9 mouse cellular contexts compared by ENCODE assay signal in genomic region chr1:74034736-74035135, GRCm38 (mm10).
DNase-seq lines count a peak whose midpoint lies in the region; ATAC-seq and TF ChIP-seq lines count a peak whose summit lies in the region.
"Had no signal": no experiment of that assay in that cellular context is flagged by ENCODE, and none has a peak within 500 bp of the region (broad histone marks: within the 10 kb centered on the region; RNA-seq: fewer than 3 reads in every experiment).

No protein-coding gene starts in this region.

- no peaks in the 10 kb centered on the region for H3K36me3 ChIP-seq in forebrain, embryonic 10.5 days (replicated peaks)
- H3K36me3 ChIP-seq: limb, embryonic 12.5 days; neural tube, embryonic 12.5 days had no signal

- WGBS in forebrain, embryonic 10.5 days = 86% methylated on average over 2 of the region's 2 CpGs

- no peaks in the 10 kb centered on the region for H3K9me3 ChIP-seq in forebrain, embryonic 10.5 days
- H3K9me3 ChIP-seq: limb, embryonic 12.5 days; neural tube, embryonic 12.5 days had no signal

- peak overlapping the region; percentile 27 for H3K27ac ChIP-seq in bone marrow macrophage, adult 2 months (ENCODE audit: insufficient read depth, low read depth, low read length)
- no peak overlapping the region for H3K27ac ChIP-seq in forebrain, embryonic 10.5 days
- H3K27ac ChIP-seq: limb, embryonic 12.5 days; neural tube, embryonic 12.5 days had no signal

- no peak for TF ChIP-seq POLR2A in bone marrow macrophage, adult 2 months (IDR thresholded peaks at IDR 0.05; ENCODE audit: borderline replicate concordance, low read depth, low read length)

- no peak overlapping the region for H3K4me3 ChIP-seq in bone marrow macrophage, adult 2 months (ENCODE audit: insufficient read depth, low read length)
- H3K4me3 ChIP-seq in forebrain, embryonic 10.5 days = no peak overlapping the region
- H3K4me3 ChIP-seq: limb, embryonic 12.5 days; neural tube, embryonic 12.5 days had no signal

- peaks cover 44% of the 10 kb centered on the region for H3K27me3 ChIP-seq in forebrain, embryonic 10.5 days (ENCODE audit: poor library complexity, severe bottlenecking)
- H3K27me3 ChIP-seq: limb, embryonic 12.5 days had no signal

- peaks cover 19% of the 10 kb centered on the region for H3K4me1 ChIP-seq in bone marrow macrophage, adult 2 months (ENCODE audit: control insufficient read depth, insufficient read depth, low read length)
- H3K4me1 ChIP-seq in forebrain, embryonic 10.5 days = peaks cover 60% of the 10 kb centered on the region

- no peak for TF ChIP-seq CTCF in bone marrow macrophage, adult 2 months (IDR thresholded peaks at IDR 0.05; ENCODE audit: low read depth, low read length)

- ATAC-seq in granulocyte monocyte progenitor cell, adult 5-6 weeks (replicated peaks; ENCODE audit: poor library complexity, severe bottlenecking) = peak; percentile 82

- DNase-seq in kidney, adult 18-20 months = peak; percentile 77
- DNase-seq in lung, postnatal 14 days = peak; percentile 71
- DNase-seq in ovary, adult 18-20 months (ENCODE audit: low spot score) = no peak
- no peak for DNase-seq in forebrain, embryonic 10.5 days (ENCODE audit: extremely low spot score, low spot score)
- no peak for DNase-seq in thymus, postnatal 10 days (ENCODE audit: low spot score in 2 of 2)

Comparison
In these comparisons a context has a peak if more than half of its experiments do, and no peak if none do; other contexts are left out.
1. DNase-seq: peak in kidney, adult 18-20 months (single experiment) and lung, postnatal 14 days (single experiment); none in ovary, adult 18-20 months (single experiment), forebrain, embryonic 10.5 days (single experiment) and thymus, postnatal 10 days (0 of 2).